Mouse (Mus musculus) megakaryocyte progenitor cell, adult 5-6 weeks (primary cell): ENCODE data around the gene Bnip3. TPM values are rescaled to one million over a fixed set of nuclear protein-coding genes. Genes with fewer than 3 reads are reported as not detected.

Experiments used
- ATAC-seq: replicated peaks from 2 replicates; pipeline ENCODE4 v1.8.0; 2016; ENCODE audit warnings: mild to moderate bottlenecking, moderate TSS enrichment, inconsistent platforms; ENCODE audit not compliant: poor library complexity
- total RNA-seq, 2 experiments: library from RNA; stranded (forward) in 1 of 2; stranded (reverse) in 1 of 2; fragments of 157-497, 149-512 nt in 1 of 2; fragments of 200-1000 nt in 1 of 2; gene quantifications; 2 replicates each; pipeline versions ENCODE4 v1.2.3 to v1.2.4; 2015 to 2017

Gene Bnip3
- total RNA-seq, 2 experiments from 2014 or later = 17.5 to 26.4 TPM

DNA sequence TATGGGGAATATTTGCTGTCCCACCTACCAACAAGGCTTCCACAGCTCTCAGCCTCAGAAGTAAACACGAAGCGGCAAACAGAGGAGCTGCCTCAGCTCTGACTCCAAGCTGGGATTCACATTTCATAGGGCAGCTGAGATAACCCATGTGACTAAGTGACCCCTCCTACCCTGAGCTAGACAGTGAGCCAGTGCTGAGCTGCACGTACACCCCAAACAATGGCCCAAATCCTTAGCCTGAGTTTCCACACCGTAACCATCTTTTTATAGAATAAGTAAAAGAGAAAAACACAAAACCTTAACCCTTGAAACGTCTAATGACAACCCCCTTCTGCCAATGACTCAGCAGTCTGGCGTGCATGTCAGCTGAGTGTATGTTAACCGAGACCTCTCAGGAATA is 2.3 kb downstream of the Bnip3 start:
- peak; percentile 12; the same call in 1 of the 2 replicates for ATAC-seq

DNA sequence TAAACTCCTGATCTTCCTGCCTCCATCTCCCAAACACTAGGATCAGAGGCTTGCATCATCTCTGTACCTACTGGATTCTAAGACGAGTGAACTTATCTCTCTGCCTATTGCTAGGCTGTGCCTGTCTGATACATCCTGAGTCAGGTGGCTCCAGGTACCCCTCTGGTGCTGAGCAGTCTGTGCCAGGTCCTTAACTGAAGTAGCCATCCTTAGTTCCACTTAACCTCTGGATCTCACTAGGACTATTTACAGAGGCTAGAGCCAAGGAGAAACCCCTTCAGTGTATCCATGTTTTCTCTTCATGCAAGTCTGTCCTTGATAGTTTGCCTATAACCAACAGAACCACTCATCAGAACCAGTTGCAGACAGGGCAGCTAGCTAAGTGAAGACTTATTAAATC is 2.9 kb downstream of the Bnip3 start:
- ATAC-seq = no peak

DNA sequence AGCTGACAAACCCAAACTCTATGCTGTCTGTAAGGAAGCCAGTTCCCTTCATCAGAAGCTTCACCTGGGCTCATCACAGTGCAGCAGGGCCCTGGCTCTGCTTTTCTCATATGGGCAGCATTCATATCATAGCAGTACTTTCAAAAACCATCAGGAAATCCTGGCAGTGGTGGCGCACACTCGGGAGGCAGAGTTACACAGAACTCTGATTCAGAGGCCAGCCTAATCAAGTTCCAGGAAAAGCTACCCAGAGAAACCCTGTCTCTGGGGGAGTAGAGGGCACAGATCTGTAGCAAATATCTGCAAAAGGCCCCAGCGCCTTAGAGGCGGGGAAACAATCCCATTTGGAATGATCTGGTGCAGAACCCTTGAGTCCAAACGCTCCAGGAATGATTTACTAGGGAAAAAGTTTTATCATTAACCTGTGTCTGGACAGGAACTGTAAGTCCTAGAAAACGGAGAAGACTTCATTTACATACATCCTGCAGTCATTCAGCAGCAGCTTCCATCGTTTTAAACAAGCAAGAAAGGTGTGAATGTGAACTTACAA is 5.4 kb downstream of the Bnip3 start:
- no peak for ATAC-seq

DNA sequence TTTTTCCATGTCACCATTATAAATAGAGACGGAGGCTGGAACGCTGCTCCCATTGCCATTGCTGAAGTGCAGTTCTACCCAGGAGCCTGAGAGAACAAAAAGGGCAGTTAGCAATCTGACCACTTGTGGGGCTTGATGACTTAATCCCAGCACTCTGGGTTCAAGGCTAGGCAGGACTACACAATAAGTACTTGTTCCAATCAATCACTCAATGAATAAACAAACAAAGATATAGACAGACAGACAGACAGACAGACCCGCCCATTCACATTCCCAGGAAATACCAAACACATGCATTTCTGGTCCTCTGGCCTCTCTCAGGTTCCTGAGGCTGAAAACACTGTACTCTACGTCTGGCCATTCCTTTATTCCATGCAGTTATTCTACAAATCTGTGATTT is 10.6 kb downstream of the Bnip3 start:
- ATAC-seq = no peak

DNA sequence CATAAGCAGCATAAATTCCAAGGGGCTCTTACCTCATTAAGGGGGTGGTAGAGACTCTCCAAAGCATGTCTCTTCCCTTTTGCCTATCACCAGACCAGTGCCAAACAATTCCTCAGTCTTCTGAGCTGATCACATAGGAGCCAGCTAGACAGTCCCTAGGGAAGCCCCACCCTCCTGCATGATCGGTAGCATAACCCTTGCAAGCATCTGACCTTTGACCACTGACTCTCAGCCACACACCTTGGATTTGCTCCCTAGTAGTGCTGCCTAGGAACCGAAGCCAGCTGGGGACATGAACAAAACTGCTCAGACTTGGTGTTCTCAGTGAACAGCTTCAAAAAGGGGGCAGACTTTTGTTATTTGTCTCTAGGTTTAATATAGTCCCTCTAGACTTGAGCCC is 11.2 kb downstream of the Bnip3 start:
- ATAC-seq = no peak

DNA sequence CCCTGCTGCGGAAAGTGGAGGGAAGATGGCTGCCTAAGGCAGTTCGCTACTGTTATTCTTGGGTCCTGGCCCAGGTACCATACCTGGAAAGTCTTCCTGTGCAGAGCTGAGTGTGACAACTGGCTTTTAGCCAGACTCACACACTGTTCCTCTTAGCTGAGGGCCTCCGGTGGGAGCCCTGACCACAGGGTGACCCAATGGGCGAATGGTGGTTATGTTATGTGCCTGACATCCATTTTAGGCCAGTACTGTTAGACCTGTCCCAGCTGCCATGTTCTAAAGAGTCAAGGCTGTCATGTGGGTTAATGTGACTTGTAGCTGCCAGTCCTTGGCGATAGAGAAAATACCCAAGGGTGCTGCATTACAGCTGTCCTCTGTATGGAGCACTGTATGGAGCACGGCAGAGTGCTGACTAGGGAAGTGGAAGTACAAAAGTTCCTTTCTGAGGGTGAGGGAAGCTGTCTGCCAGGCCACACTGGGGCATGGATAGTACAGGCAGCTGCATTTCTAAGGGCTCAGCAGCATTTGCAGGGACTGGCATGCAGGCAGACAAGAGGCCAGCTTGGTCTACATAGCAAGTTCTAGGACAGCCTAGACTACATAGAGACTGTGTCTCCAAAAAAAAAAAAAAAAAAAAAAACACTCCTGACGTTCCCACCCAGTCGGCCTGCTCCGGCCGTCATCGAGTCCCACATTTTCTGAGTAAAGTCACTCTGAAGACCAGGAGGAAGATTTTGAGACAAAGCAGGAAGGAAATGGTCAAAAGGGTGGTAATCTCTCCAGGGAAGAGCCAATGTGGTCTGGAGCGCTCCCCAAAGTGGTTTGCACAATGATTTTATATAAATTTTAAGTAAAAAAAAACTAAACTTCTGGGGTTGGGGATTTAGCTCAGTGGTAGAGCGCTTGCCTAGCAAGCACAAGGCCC is 23.7 kb downstream of the Bnip3 start:
- peak; percentile 82 for ATAC-seq

DNA sequence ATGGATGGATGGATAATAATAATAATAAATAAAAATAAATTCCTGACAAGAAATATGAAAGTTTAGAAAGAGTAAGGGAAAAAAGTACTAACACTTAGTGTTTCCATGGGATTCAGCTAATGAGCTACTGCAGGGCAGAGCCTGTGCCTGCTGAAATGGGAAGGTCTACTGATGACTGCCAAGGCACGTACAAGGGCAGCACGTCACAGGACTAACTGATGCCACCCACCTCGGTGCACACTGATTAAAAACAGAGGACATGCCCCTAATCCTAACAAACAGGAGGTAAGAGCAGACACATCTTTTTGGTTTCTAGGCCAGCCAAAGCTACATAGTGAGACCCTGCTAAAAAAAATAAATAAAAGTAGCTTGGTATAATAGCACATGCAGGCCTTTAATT is 25.6 kb downstream of the Bnip3 start:
- no peak for ATAC-seq

DNA sequence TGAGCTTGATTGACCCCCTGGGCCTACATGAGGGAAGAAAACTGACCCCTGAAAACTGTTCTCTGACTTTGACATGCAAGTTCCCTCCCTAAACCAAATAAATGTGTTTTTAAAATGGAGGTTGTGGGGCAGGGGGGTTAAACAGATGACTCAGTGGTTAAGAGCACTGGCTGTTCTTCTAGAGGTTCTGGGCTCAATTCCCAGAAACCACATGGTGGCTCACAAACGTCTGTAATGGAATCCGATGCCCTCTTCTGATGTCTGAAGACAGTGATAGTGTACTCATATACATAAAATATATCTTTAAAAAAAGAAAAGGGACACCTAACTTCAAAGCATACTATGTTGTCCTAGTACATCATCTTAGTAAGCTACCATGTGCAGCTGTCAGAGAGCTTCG is 34.3 kb downstream of the Bnip3 start:
- ATAC-seq = no peak

DNA sequence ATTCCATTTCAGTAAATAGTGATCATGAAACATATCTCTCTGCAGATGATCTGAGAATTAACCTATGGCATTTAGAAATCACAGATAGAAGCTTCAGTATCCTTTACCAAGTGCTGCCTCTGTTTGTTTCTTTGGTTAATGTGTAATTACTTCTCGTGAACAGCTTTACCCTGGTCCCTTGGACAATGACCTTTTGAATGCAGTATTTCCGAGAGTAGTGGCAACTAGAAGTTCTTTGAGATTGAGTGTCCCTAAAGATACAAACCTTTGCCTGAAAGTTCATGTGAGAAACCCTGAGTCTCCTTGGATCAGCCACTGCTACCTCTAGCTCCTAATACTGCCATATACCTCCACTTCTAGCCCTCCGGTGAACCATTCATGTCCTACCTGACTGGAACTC is 36.4 kb downstream of the Bnip3 start:
- no peak for ATAC-seq

DNA sequence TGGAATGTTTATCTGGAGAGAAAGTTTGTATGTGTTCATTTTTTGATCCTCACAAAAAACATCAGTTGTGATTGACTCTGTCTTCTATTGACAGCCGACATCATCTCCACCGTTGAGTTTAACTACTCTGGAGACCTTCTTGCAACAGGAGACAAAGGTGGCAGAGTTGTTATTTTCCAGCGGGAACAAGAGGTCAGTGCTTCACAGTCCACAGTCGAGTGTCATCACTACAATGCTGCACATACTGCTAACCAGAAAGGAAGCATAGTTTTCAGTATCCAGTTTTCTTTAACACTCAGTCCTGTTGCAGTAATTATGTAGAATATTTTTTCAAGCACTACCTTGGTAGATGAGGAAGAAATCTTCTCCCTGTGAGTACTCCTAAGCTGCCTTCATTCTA is 41.0 kb downstream of the Bnip3 start:
- no peak for ATAC-seq

DNA sequence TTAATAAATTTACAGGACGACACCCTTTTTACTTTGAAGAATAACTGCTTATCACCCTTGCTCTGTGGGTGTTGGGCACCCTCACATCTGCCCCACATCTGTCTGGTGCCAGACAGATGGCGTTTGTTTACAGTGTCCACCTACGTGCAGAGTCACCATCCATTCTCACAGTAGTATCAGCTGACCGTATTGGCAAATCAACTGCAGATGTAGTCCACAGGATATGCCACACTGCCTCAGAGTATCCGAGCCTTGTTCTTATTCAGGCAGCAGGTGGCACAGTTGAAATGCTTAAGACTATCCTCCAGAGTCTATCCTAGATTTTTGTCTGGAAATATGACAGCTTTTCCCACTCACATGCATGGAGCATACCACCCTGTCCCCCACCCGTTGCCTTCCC is 42.0 kb downstream of the Bnip3 start:
- ATAC-seq = peak; percentile 48

DNA sequence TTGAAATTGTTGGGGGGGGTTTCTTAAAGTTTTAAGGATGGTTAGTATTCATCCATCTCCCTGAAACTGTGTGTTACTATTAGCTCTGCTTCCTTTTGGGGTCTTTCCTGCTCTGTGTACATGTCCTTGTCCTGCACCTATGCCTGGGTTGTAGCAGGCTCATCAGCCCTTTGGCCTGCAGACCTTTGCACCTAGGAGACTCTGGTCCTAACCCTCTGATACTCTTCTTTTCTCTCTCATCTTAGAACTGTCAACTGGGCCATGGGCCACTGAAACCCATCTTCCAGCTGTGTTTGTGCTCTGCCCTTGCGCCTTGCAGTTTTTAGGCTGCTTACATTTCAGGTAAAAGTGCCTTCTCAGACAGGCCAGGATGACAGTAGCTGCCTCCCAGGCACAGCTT is 44.5 kb downstream of the Bnip3 start:
- no peak for ATAC-seq

DNA sequence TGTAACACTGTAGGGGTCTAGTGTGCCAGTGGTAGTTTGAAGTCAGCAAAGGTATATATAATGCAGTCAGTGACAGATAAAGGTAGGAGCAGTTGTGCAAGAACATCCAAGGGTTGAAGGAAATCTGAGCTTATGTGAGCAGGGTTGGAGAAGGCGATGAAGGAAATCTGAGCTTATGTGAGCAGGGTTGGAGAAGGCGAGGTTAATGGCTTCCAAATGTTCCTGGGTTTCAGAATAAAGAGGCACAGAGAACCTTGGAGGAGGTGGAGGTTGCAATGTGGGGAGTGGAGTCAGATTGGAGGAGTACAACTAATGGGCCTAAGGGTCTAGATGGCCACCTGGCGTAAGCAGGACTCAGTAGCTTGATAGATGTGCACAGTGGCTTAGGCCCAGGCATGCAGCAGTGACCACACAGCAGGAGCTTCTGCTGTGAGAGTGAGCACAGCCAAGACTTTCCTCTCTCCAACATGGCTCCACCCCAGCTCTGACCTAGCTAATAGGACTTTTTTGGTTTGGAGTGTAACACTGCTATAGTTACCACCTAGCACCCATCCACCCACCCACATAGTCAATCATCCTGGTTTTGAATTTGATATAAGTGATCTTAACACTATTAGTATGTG is 45.3 kb downstream of the Bnip3 start:
- ATAC-seq = no peak

DNA sequence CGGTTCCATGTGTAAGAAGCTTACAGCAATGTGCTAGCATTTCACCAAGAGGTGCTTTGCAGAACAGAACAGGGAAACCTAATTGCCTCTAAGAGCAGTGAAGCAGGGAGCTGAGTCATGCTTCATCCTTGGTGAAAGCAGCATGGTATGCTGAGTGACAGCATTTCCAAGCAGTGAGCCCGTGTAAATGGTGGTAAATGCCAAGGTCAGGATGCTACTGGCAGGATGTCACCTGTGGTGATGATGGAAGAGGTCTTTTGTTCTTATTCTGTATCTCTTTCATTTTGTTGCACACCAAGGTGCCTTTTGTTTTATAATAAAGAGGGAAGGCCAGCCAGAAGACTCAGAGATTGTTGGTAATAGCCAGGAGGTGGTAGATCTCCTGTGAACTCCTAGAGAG is 52.6 kb downstream of the Bnip3 start:
- ATAC-seq = no peak

DNA sequence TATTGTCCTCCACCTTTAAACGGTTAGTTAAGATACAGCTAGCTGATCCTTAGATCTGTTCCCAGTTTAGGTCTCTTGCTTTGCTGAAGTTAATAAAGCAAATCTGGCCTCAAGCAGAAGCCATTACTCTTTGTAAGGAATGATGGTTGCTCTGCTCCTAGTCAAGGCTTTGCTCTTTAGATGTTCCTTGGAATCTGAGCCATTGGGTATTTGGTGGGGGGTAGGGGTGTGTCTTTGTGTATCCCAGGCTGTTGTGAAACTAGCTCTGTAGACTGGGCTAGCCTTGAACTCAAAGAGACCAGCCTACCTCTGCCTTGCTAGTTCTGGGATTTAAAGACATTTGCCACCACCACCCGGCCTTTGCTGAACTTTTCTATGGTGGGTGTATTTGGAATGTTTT is 55.1 kb downstream of the Bnip3 start:
- no peak for ATAC-seq

DNA sequence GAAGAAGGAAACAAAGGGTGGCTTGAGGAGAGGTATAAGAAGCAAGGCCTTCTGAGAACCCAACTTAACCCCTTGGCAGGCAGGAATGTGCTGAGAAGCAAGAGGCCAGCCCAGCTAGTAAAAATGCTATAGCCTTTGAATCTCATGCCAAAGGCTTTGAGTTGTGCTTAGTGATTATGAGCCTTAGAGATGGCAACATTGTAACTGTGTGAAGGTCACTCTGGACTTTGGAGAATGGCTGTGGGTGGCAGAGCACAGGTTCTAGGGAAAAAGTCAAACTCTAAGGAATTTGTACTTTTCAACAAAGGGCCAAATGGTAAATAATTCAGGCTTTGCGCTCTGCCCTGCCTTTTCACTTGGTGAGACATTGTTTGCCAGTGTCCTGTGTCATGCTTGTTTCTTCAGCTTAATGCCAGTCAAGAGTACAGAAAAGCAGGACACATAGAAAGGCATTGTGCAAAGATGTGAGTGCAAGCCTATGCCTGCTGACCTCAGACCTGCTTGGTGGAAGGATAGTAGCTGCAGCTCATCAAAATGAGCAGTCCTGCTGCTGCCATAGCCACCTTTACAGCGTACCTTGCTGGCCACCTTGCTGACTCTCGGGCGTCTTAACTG is 55.8 kb downstream of the Bnip3 start:
- ATAC-seq = no peak

DNA sequence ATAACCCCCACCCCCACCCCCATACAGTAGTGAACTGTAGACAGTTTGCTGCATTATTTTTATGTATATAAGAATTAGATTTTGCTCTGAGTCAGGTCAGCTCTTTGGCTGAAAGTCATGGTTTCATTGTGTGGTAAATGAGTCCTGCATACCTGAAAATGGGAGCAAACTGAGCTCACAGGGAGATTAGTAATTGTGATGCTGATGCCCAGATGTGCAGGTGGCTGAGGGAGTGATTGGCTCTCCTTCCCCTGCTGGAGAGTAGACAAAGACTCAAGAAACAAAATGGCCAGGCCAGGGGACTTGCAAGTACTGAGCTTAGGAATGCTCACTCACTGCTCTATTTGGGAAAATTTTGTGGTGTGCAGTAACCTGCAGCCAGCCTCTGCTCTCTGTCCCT is 59.2 kb downstream of the Bnip3 start:
- no peak for ATAC-seq

DNA sequence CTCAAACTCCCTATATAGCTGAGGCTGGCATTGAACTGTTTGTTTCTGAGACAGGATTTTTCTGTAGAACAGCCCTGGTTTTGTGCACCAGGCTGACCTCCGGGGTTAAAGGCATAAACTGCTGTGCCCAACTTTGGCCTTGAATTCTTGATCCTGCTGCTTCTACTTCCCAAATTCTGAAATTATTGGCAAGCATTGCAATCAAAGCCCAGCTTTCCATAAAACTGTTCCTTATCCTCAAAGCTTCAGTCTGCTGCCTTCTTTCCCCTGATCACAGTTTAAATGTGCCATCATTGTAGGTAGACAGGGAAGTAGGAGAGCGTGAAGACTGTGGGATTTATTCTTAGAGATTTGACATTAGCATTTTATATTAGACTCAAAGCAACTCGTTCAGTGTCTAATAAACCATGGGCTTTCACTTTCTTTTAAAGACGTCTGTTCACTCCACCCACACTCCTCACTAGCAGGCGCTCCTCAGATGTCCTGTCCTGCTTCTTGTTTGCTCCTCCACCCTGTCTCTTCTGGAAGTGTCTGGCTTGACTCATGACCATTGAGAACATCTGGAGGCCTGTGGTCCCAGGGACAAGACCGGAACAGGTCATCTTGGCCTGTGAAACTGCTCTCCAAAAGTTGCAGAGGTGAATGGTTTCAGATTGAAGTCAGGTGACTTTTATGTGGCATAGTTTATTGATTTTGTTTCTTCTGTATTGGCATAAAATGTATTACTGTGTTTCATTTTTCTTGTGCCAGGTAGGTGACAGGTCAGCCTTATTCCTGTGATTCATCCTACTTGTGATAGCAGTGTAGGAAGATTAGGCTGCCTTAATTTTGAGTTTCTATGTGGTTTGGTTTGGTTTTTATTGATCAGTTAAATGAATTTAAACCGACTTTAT is 61.0 kb downstream of the Bnip3 start:
- ATAC-seq = no peak

DNA sequence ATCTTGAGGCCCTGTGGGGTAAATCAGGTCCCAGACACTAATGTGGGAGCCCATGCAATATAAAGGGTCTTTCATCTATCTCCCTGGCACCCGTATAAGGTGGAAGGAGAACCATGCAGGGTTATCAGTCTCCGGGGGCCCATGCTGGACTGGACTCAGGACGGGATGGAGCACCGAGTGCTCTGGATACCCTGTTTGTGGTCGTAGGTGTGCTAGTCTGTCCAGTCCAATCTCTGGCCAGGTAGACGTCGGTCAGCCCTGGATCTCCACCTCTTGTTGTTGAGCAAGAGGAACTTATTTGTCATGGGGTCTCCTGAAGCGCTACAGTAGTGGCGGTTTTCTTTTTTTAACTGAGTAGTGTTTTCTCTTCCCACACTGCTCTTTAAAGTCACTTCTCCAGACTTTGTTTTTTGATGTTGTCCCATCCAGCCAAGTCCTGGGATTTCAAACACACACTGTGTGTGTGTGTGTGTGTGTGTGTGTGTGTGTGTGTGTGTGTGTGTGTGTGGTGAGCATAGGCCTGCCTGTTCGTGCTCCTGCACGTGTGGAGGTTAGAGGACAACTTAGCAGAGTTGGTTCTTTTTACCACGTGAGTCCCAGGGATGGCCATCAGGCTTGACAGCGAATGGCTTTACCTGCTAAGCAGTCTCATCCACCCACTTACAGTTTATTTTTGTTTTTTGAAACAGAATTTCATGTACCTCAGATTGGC is 61.8 kb downstream of the Bnip3 start:
- ATAC-seq = no peak

DNA sequence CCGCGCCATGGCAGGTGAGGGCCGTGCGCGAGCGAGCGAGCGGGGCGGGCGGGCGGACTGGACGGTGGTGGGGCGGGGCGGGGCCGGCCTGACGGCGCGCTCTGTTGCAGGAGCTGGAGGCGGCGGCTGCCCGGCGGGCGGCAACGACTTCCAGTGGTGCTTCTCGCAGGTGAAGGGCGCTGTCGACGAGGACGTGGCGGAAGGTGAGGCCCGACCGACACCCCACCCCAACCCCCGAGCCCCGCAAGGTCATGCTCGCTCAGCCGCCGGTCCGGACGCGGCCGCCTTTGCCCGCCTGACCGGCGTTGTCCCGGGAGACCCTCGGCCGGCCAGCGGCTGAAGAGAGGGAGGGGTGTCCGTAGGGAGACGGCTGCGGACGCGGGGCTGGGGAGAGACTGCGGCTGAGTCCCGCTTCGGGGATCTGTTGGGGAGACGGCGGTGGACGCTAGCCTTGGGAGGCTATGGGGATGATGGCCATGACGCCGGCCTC is 62.8 kb downstream of the Bnip3 start:
- peak; percentile 22 for ATAC-seq
